Mouse (Mus musculus) intestine, embryonic 15.5 days (tissue): ENCODE measurements at regions not wholly inside any gene's neighbourhood (a gene's known extent, or its start where the extent isn't known, plus 50 kb on each side); places are given as distances from the start of the nearest gene placed in this dataset.

Experiments used
- ATAC-seq: fragments of 200-750 bp; cut with Nextera tagmentation; 2 replicates; pipeline ENCODE4 v1.8.0; 2017; ENCODE audit warnings: moderate TSS enrichment, moderate library complexity
- H3K27ac ChIP-seq: fragments of 300-500 bp; sonication (generic); 2 replicates; pipeline ENCODE4 v1.5.1; 2015; ENCODE audit warnings: mild to moderate bottlenecking, inconsistent platforms
- H3K27me3 ChIP-seq: fragments of 300-500 bp; sonication (generic); replicated peaks from 2 replicates; pipeline ENCODE4 v1.6.1; 2015; ENCODE audit warnings: inconsistent platforms
- H3K36me3 ChIP-seq: fragments of 300-500 bp; sonication (generic); 2 replicates; pipeline ENCODE4 v1.6.1; 2015; ENCODE audit warnings: inconsistent platforms
- H3K4me1 ChIP-seq: fragments of 300-500 bp; sonication (generic); replicated peaks from 2 replicates; pipeline ENCODE4 v1.6.1; 2015; ENCODE audit warnings: inconsistent platforms
- H3K4me2 ChIP-seq: fragments of 300-500 bp; sonication (generic); replicated peaks from 2 replicates; pipeline ENCODE4 v1.6.1; 2015; ENCODE audit warnings: mild to moderate bottlenecking, inconsistent platforms
- H3K4me3 ChIP-seq: fragments of 300-500 bp; sonication (generic); replicated peaks from 2 replicates; pipeline ENCODE4 v1.5.1; 2015; ENCODE audit warnings: inconsistent platforms
- H3K9ac ChIP-seq: fragments of 300-500 bp; sonication (generic); 2 replicates; pipeline ENCODE4 v1.6.1; 2015; ENCODE audit warnings: inconsistent platforms
- H3K9me3 ChIP-seq: fragments of 300-500 bp; sonication (generic); 2 replicates; pipeline ENCODE4 v1.6.1; 2016; ENCODE audit warnings: inconsistent platforms
- WGBS: fragments of 180-500 bp; shearing (Covaris S2); methylation state at CpG from one replicate; pipeline ENCODE4 v1.1.7; 2015; 5-methylcytosine and 5-hydroxymethylcytosine counted together

DNA sequence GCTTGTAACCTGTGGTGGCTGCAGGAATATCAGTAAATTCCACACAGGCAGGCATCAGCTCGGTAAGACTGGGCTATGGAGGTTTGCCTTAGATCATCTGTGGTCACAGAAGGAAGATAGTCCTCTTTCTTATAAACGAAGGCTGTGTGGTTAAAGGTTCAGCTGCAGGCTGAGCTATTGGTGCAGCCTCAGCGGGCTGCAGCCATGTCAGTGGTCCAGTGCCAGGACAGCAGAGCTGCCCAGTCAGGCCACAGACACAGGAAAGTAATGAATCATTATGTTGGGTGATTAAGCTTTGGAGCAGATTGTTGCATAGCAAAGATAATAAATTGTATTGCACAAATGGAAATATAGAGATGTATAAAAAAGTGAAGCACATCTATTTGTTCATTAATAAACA is 57.0 kb upstream of the Vangl1 start:
- WGBS, result 59% methylated on average over 3 of the region's 3 CpGs
- no peak overlapping the region for H3K27ac ChIP-seq
- no peaks in the 10 kb centered on the region for H3K36me3 ChIP-seq
- no peak overlapping the region for H3K4me2 ChIP-seq
- no peaks in the 10 kb centered on the region for H3K9me3 ChIP-seq
- no peaks in the 10 kb centered on the region for H3K27me3 ChIP-seq
- no peak overlapping the region for H3K9ac ChIP-seq
- ATAC-seq, result no peak
- 0 out of 2 replicates have a peak, but pooled peaks cover 2% of the 10 kb centered on the region for H3K4me1 ChIP-seq
- no peak overlapping the region for H3K4me3 ChIP-seq
